18 mouse cellular contexts compared by ENCODE assay signal in genomic region chr10:77912605-77913004, GRCm38 (mm10). TPM values are rescaled to one million over a fixed set of nuclear protein-coding genes. Genes with fewer than 3 reads are reported as not detected.
DNase-seq lines count a peak whose midpoint lies in the region; ATAC-seq and TF ChIP-seq lines count a peak whose summit lies in the region.
"Had no signal": no experiment of that assay in that cellular context is flagged by ENCODE, and none has a peak within 500 bp of the region (broad histone marks: within the 10 kb centered on the region; RNA-seq: fewer than 3 reads in every experiment).

No protein-coding gene starts in this region.

- no peak for TF ChIP-seq CTCF in heart, postnatal 0 days (IDR thresholded peaks at IDR 0.05; ENCODE audit: low read depth)

- H3K9me3 ChIP-seq in heart, postnatal 0 days (replicated peaks; ENCODE audit: control insufficient read depth, low read length): 0 out of 2 replicates have a peak, but pooled peaks cover 5% of the 10 kb centered on the region

- 0 out of 2 replicates have a peak, but pooled peaks cover 5% of the 10 kb centered on the region for H3K4me1 ChIP-seq in heart, postnatal 0 days (ENCODE audit: control insufficient read depth, insufficient read depth)

- WGBS in heart, postnatal 0 days: 11% methylated on average over 7 of the region's 7 CpGs

- H3K4me3 ChIP-seq in heart, postnatal 0 days (ENCODE audit: low read depth, low read length): no peak overlapping the region

- peak; percentile 46 to 48 for DNase-seq in cerebellum, postnatal 14 days
- no peak for DNase-seq in cerebellum, adult 11 months
- DNase-seq in adipocyte (ENCODE audit: low spot score): peak; percentile 59
- peak; percentile 22 to 31 for DNase-seq in gastrocnemius, postnatal 36 days
- DNase-seq in heart, postnatal 0 days (ENCODE audit: low spot score): peak; percentile 65
- no peak for DNase-seq in right cerebral cortex, postnatal 4 days
- DNase-seq in spleen, adult 12 weeks (ENCODE audit: low spot score): no peak
- DNase-seq in spleen, postnatal 14 days (ENCODE audit: low spot score in 2 of 2): no peak
- DNase-seq: kidney, adult 9 months; layer of hippocampus, postnatal 36 days; lung, postnatal 14 days; thymus, adult 18-20 months had no signal

- H3K4me2 ChIP-seq in heart, postnatal 0 days (ENCODE audit: low read depth, low read length): no peak overlapping the region

- H3K27me3 ChIP-seq in heart, postnatal 0 days (ENCODE audit: control insufficient read depth, insufficient read depth, low read length): 0 out of 2 replicates have a peak, but pooled peaks cover 6% of the 10 kb centered on the region

- ATAC-seq in heart, postnatal 0 days (ENCODE audit: insufficient read depth, low read depth): peak; percentile 94
- ATAC-seq: midbrain, embryonic 16.5 days had no signal

- peak; percentile 91 for TF ChIP-seq EP300 in heart, postnatal 0 days (IDR thresholded peaks at IDR 0.05; ENCODE audit: low read depth)

- no peaks in the 10 kb centered on the region for H3K36me3 ChIP-seq in heart, postnatal 0 days (replicated peaks; ENCODE audit: control insufficient read depth, insufficient read depth, low read length)

- H3K9ac ChIP-seq in heart, postnatal 0 days (replicated peaks; ENCODE audit: low read depth, low read length): no peak overlapping the region

- intact Hi-C loops in gastrocnemius, postnatal 36 days (cut with DNase I): no loop called here

- peak overlapping the region; percentile 36; the same call in 1 of the 2 replicates for H3K27ac ChIP-seq in heart, postnatal 0 days (ENCODE audit: low read depth)

RNA-seq across cellular contexts. Expression of gene Lrrc3, which starts 10.3 kb away (rescaled TPM):
- total RNA-seq in gastrocnemius, postnatal 36 days (2021): under 1 TPM; 0.08 to 0.17 TPM
- total RNA-seq in heart, postnatal 0 days (2014; rRNA removed; ENCODE audit: low replicate concordance): 0.08 and 2.5 TPM in 2 replicates
- polyA plus RNA-seq in heart, postnatal 0 days (2015; fragmentation: Nextera tagmentation; extraction: Ambion mirVana): 0.54 and 0.63 TPM in 2 replicates
- total RNA-seq: granulocyte monocyte progenitor cell, adult 5-6 weeks had no signal

RNA-seq across cellular contexts. Expression of gene Gm3285, which starts 50.8 kb away (rescaled TPM):
- total RNA-seq in gastrocnemius, postnatal 36 days (2021): not detected
- total RNA-seq in heart, postnatal 0 days (2014; rRNA removed; ENCODE audit: low replicate concordance): not detected in 2 replicates
- polyA plus RNA-seq in heart, postnatal 0 days (2015; fragmentation: Nextera tagmentation; extraction: Ambion mirVana): not detected in 2 replicates
- total RNA-seq: granulocyte monocyte progenitor cell, adult 5-6 weeks; layer of hippocampus, postnatal 36 days; liver, adult 2 months; neutrophil, adult 5-6 weeks had no signal
- polyA plus RNA-seq: C2C12; liver, adult 2 months; midbrain, embryonic 16.5 days; small intestine, adult 2 months had no signal

RNA-seq across cellular contexts. Expression of gene Trpm2, which starts 57.8 kb away (rescaled TPM):
- under 1 TPM; 0.10 to 0.89 TPM for total RNA-seq in gastrocnemius, postnatal 36 days (2021)
- 0.27 and 2.4 TPM in 2 replicates for total RNA-seq in heart, postnatal 0 days (2014; rRNA removed; ENCODE audit: low replicate concordance)
- 0.11 TPM in 2 replicates for polyA plus RNA-seq in heart, postnatal 0 days (2015; fragmentation: Nextera tagmentation; extraction: Ambion mirVana)

RNA-seq across cellular contexts. Expression of gene Gm10318, which starts 59.9 kb away (rescaled TPM):
- total RNA-seq in gastrocnemius, postnatal 36 days (2021): not detected
- not detected in 2 replicates for total RNA-seq in heart, postnatal 0 days (2014; rRNA removed; ENCODE audit: low replicate concordance)
- not detected in 2 replicates for polyA plus RNA-seq in heart, postnatal 0 days (2015; fragmentation: Nextera tagmentation; extraction: Ambion mirVana)
- total RNA-seq: granulocyte monocyte progenitor cell, adult 5-6 weeks; layer of hippocampus, postnatal 36 days; liver, adult 2 months; neutrophil, adult 5-6 weeks had no signal
- polyA plus RNA-seq: C2C12; liver, adult 2 months; midbrain, embryonic 16.5 days; small intestine, adult 2 months had no signal

Comparison
In these comparisons a context has a peak if more than half of its experiments do, and no peak if none do; other contexts are left out.
1. DNase-seq: peak in cerebellum, postnatal 14 days (2 of 2), adipocyte (single experiment), gastrocnemius, postnatal 36 days (2 of 2) and heart, postnatal 0 days (single experiment); none in cerebellum, adult 11 months (single experiment), right cerebral cortex, postnatal 4 days (single experiment), spleen, adult 12 weeks (single experiment) and spleen, postnatal 14 days (0 of 2).